Mouse (Mus musculus) lung, postnatal 10 days (tissue): ENCODE measurements around the gene Gucy2e.

Source experiments
- DNase-seq: peaks from one replicate; pipeline ENCODE4 v3.0.0; 2021

Gucy2e gene

GRCm38 (mm10) chr11:69236926-69237260 is at the start of gene Gucy2e:
Gucy2e (minus strand) TSS chr11:69237036.
- no peak for DNase-seq

DNA sequence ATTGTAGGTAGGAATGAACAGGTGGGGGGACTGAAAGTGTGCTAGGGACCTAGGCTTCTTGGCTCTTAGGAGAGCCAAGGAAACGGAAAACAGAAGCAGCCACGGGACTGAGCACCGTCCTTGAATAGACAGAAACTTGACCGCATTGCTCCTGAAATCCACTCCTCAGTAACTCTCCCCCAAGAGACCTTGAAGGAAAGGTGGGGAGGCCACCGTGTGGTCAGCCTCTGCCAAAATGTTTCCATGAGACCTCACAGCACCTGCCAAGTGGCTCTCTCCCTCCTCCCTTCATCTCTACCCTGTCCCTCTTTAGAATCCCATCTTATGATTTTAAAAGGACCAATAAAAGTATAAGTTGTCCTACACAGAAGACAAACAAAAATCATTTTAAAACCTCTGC is 40.4 kb upstream of the Gucy2e start:
- no peak for DNase-seq

DNA sequence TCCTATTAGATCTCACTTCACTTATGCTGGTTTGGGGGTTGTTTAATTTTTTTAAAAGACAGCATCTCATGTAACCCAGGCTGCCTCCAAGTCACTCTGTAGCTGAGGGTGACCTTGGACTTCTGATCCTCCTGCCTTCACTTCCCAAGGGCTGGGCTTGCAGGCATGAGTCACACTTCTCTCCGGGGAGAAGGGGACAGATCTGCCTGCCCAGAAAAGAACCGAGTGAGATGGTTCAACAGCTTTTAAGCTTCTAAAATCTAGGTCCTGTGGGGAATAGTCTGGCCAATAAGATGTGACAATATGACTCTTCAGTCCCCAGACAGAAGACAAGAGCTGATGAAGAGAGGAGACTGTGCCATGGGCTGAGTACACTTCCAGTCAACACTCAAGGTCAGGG is 39.2 kb upstream of the Gucy2e start:
- DNase-seq: no peak

DNA sequence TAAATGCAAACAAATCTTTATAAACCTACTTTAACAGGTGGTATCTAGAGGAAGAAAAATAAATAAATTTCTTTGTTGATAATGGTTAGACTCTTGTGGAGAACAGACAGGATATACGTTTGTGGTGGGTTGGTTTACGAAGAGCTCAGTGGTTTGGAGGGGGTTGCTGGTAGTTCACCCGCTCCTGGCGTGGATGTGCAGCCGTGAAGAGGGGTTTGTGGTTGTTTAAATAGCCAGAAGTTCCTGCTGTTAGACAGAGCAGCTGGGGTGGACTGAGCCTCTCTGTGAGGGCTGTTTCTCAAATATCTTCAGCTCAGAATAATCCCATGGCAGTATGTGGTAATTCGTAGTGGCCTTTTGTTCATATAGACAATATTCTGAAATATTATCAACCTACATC is 38.8 kb upstream of the Gucy2e start:
- DNase-seq: no peak

DNA sequence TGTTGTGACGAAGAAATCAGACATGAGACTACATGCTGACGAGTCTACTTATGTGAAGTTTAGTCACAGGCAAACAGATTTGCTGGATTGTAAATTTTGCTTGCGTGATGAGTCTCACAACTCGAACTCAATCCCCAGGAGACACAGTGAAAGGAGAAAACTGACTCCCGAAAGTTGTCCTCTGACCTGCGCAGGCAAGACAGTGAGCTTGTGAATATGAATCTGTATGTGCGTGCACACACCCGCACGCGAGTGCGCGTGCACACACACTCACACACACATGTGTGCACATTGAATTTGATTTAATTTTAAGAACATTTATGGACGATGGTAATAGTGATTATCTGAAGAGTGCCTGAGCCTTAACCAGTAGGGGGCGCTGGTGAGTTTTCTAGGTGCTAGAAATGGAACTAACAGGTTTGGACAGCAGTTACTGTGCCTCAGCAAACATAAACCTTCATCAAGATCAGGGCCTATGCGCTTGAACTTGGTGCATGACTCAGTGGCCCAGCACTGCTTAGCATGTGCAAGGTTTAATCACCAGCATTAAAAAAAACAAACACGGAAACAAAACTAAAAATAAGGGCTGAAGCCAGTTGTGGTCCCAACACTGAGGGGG is 35.4 kb upstream of the Gucy2e start:
- DNase-seq: peak; percentile 86

- peak; percentile 81 for DNase-seq
Observed at GRCm38 (mm10) chr11:69269575-69269974, 32.7 kb upstream of the Gucy2e start.

GRCm38 (mm10) chr11:69268100-69268499 is 31.3 kb upstream of the Gucy2e start:
- no peak for DNase-seq

DNA sequence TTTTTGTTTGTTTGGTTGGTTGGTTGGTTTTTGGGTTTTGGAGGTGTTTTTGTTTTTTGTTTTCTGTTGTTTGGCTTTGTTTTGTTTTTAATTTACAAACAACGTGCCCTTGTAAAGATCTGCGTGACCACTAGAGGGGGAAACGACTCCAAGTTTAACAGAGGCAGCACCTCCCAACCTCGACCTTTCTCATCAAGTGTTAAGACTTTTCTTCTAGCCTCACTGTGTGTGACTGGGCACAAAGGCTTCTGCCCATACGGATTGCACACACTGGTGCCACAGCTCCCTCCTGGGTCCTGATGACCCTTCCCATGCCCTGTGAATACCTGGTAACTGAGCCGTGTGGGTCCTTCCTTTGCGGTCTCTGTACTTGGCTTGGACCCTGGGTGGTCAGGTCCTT is 30.5 kb upstream of the Gucy2e start:
- peak; percentile 36 for DNase-seq

DNA sequence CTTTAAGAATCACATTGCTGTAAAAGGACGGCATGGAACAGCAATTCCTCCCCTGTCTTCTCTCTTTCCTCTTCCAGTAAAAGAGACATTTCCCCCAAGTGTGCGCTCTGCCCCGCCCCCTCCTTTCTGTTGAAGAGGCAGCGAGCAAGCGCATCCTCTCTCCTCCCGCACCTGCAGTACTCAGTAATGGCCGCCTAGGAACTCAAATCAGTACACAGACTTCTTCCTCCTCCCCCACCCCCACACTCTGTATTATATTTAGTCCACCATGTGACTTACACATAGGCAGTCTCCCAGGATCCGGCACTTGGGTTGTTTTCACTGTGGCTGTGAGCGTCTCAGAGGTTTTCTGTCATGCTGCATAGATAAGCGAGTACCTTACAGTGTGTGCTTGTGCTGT is 29.4 kb upstream of the Gucy2e start:
- peak; percentile 50 for DNase-seq

GRCm38 (mm10) chr11:69265410-69265809 is 28.6 kb upstream of the Gucy2e start:
- no peak for DNase-seq

DNA sequence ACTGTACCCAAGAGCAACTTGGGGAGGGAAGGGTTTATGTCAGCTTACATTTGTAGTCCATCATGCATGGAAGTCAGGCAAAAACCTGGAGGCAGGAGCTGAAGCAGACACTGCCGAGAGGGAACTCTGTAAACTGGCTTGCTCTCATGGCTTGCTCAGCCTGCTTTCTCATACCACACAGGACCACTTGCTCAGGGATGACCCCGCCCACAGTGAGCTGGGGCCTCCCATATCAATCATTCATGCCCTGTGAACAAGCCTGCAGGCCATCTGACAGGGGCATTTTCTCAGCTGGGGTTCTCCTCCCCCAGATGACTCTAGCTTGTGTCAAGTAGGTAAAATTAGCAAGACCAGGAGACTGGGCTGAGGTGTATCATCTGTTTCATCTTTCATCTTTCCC is 27.4 kb upstream of the Gucy2e start:
- DNase-seq: no peak

GRCm38 (mm10) chr11:69260111-69260510 is 23.3 kb upstream of the Gucy2e start:
- no peak for DNase-seq

DNA sequence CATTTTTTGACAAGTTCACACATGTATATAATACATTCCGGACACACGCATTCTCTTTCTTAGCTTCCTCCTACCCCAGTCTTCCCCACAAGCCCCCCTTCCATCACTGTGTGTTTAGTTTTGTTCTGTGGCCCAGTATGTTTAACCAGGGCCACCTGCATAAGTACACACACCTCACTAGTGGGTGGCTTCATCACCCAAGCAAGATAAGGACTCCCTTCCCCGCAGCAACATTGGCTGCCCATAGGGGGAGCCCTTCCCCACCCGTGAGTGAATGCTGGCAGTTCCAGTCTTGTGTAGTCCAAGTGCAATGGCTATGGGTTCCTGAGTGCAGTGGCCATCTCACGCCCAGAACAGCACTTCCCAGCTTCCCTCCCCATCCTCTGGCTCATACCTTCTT is 21.5 kb upstream of the Gucy2e start:
- DNase-seq: peak; percentile 58

GRCm38 (mm10) chr11:69257807-69258206 is 21.0 kb upstream of the Gucy2e start:
- DNase-seq: peak; percentile 65

- DNase-seq: no peak
Observed at GRCm38 (mm10) chr11:69257072-69257471, 20.2 kb upstream of the Gucy2e start.

DNA sequence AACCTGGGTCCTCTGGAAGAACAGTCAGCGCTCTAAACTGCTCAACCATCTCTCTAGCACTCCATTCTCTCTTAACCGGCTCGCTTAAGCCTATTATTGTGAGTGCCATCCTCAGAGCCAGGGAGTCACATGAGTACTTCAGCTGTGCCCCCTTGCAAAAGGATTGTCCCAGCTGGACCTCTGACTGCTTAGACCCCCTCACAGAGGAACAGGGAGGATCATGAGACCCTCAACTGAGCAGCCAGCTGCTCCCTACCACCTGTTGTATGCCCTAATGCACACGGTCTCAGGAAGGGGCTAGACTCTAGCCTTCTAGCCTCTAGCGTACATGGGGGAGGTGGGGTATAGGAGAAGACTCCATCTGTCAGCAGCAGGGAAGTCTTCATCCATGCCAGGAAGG is 18.0 kb upstream of the Gucy2e start:
- DNase-seq: no peak

- DNase-seq: no peak
Observed at GRCm38 (mm10) chr11:69253131-69253530, 16.3 kb upstream of the Gucy2e start.

DNA sequence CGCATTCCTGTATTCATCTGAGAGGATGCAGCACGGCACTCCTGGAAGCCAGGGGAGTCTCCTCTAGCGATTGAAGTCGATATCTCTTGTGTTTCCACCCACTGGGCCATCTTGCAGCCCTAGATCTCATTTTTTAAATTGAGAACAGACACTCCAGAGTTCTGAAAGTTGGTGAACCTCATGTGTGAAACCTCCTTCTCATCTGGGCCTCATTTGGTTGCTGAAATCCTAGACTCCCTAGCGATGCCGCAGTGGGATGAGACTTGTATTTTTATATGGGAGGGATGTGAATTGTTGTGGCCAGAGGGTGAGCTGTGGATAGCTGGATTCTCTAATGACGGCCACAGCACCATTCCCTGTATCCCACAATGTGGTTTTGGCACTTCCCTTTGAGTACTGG is 15.1 kb upstream of the Gucy2e start:
- DNase-seq: no peak

DNA sequence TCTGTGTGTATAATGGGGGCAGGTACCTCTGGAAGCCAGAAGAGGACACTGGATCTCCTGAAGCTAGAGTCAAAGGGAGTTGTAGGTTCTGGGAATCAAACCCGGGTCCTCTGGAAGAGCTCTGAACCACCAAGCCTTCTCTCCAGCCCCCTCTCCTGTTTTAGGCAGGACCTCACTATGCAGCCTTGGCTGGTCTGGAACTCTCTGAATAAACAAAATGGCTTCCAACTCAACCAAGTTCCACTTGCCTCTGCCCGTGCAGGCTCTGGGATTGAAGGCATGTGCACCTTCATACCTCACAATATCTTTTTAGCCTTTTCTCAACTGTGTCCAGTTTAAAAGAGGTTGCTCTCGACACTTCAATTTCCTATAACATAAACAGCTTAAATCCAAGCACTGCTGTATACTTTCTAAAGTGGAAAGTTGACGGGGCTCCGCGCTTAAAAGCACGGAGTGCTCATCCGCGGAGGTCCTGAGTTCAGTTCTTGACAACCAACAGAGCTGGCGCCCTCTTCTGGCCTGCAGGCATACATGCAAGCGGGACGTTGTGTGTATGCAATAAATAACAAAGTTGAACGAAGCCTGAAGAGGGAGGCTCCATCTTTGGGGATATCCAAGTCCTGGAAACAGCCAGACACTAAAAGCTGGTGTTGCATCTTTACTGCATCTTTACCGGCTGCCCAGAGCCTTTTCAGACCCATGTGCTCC is 14.5 kb upstream of the Gucy2e start:
- DNase-seq: no peak

- DNase-seq: no peak
Observed at GRCm38 (mm10) chr11:69250106-69250505, 13.3 kb upstream of the Gucy2e start.

- DNase-seq: no peak
Observed at GRCm38 (mm10) chr11:69249131-69249530, 12.3 kb upstream of the Gucy2e start.

DNA sequence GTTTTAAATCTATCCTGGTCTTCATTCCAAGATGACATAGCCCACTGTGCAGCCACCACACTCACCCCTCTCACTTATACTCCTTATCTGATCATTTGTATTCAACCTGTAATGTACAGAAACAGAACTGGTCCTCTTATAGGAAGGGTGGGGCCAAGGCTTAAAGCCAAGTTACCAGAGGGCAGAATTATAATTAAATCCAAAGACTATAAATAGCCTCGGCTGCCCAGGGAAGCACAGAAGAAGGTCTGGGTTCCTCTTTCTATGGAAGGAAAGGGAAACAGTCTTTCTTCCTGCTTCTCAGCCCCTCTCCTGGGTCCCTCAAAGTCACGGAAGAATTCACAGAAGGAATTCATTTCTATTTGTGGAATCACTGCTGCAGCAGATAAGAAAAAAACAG is 8.8 kb upstream of the Gucy2e start:
- DNase-seq: no peak

DNA sequence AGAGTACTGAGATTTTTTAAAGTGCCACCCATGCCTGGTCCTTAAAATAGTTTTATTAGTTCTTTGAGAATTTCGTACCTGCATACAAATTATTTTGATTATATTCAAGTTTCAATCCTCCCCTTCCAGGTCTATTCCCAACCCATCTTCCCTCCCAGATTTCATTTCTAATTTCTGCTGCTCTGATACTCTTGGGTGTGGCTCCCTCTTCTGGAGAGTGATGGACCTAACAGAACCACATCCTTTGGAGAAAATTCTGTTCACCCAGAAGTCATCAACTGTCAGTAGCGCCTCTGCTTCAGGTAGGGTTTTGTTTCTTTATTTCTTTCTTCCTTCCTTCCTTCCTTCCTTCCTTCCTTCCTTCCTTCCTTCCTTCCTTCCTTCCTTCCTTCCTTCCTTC is 8.1 kb upstream of the Gucy2e start:
- DNase-seq: peak; percentile 75

- no peak for DNase-seq
Observed at GRCm38 (mm10) chr11:69236061-69236925, 543 bp downstream of the Gucy2e start.
